Mouse (Mus musculus): Measurements from ENCODE around the gene Zfp991. TPM values are rescaled to one million over a fixed set of nuclear protein-coding genes. Genes with fewer than 3 reads are reported as not detected.

The Zfp991 gene
- 1.6 and 1.9 TPM in 2 replicates for polyA plus RNA-seq (2021; fragmentation: Nextera tagmentation)
- long read RNA-seq, experiment 1, partial matches to known transcripts: 0 of 3 reads
- long read RNA-seq, experiment 1, other reads (novel, unspliced or antisense): 3 of 3 reads
- long read RNA-seq, experiment 2, partial matches to known transcripts: 0 of 3 reads
- long read RNA-seq, experiment 2, other reads (novel, unspliced or antisense): 3 of 3 reads

GRCm38 (mm10) chr4:147131837-147132459 lies at the start of gene Zfp991:
TSS of gene Zfp991 (plus strand) at chr4:147132038.

Other genes starting within 250 kb of the Zfp991 start
- gene Gm21411, start 222.4 kb upstream of the Zfp991 start, polyA plus RNA-seq (2021; fragmentation: Nextera tagmentation): not detected in 2 replicates
- gene Zfp989, start 160.1 kb upstream of the Zfp991 start, polyA plus RNA-seq (2021; fragmentation: Nextera tagmentation): not detected in 2 replicates
- gene Rex2, start 110.2 kb upstream of the Zfp991 start, polyA plus RNA-seq (2021; fragmentation: Nextera tagmentation): not detected in 2 replicates
- not detected in 2 replicates for gene Zfp988, start 173.6 kb downstream of the Zfp991 start, polyA plus RNA-seq (2021; fragmentation: Nextera tagmentation)
- 0.13 TPM in 1 of 2 replicates, not detected in the other for gene Zfp978, start 229.3 kb downstream of the Zfp991 start, polyA plus RNA-seq (2021; fragmentation: Nextera tagmentation)